Mouse (Mus musculus): ENCODE measurements around the gene En2.

The En2 gene

DNA sequence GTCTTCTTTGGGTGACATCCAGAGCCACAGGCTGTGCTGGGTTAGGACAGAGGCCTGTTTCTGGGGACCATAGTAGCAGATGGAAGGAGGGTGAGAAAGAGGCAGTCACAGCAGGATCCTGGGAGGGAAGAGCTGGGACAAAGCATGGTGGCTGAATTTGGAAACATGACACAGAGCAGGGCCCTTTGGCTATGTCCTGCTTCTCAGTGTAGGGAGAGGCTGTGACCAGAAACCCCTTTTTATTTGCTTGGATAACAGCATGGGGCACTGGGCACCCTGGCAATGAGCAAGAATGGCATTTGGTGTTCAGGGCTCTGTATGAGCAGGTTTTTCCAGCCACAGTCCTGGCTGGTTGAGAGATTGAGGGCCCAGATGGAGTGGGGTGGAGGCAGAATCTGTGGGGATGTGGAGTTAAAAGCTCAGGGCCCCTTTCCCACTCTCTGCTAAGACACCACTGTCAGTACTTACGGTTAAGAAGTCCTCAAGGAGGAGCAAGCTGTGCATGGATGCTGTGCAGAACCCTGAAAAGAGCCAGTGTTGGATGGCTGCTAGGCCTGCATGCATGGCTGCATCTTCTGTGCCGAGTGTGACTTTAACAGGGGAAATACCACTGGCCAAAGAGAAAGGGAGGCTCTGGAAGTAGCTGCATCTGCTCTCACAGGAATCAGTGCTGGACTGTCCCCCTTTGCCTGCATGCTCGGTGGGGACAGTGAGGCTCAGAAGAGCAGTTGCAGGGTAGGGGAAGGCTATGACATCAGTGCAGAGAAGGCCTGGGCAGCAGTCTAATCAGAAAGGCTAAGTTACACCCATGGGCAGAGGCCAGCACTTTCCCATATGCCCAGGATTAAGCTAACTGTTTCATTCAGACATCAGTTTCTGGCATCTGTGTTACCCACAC is 26.0 kb downstream of the En2 start:
- DNase-seq, result no peak

DNA sequence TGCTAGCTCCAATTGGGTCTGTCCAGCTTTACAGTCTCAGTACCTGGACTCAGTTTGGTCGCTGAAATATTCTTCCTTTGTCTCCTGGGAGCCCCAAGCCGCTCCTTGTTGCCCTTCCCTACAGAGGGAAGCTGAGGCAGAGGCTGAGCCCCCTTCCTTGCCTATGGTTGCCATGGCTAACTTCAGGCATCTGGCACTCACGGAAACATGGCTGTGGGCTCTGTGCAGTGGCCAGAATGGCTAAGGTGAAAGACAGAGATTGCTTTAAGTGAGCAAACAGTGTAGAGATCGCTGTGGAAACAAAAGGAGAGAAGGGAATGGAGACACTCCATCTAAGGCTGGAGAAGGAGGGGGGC is 26.6 kb downstream of the En2 start:
- DNase-seq, result no peak

DNA sequence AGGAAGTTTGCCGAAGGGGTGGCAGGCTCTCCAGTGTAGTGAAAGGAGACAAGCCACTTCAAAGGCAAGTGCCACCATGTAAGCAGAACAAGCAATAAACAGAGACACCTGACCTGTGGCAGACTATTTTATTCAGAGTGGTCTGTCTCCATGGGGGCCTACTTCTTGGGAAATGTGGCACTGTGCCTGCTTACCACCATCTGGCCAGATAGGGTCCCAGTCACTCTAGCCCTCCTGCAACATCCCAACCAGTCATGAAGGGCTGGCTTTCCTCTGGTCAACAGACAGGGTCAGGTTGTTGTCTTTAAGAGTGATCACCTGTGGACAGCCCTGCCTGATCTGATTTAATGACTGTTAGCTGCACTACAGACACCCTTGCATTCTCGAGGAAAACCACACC is 30.0 kb downstream of the En2 start:
- DNase-seq, result no peak

DNA sequence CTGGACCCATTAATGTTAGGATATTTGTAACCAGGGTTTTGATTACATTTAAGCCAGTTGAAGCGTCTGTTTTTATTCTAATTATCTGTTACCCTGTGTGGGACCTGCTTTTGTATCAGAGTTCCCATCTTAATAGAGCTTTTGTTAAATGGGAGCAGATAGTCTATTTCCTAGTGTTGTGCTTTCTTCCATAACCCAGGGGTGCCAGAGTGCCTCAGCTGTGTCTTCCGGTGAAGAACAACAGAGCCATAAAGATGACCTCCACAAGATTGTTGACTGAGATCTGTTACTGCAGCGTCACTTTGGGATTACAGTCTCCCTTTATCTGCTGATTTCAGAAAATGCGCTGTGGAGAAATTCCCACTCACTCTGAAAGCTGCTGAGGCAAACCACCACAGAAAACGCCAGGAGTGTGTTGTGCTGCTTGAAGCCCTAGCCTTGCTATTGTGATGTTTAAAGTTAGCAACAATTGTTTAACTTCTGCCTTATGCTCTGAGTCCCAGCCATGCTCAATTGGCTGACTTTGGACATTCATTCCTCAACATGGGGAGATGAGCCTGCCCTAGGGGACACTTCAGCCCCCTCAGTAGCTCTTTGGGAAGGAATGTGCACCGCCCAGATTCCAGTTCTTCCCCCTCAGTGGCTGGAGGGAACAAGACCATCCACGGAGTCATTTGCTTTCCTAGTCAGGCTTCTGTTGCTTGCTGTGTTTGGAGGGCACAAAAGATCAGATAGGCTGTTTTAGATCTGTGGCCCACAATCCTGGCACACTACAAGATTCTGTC is 33.8 kb downstream of the En2 start:
- no peak for DNase-seq

DNA sequence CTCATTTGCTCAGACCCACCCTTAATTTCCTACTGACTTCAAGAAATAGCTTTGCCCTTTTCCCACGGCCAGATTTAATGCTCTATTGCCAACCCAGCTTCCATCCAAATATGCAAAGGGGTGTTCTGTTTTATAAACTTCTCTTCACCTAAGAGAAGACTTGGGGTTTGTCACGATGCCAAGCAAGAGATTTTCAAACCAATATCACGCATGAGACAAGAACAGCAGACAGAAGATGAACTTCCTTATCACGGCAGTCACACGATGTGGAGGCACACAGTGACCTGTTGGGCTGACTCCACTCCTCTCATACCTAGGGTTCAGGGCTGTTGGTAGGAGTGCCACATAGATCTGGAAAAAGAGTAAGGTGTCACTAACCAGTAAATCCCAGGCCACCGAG is 37.6 kb downstream of the En2 start:
- DNase-seq, result no peak

DNA sequence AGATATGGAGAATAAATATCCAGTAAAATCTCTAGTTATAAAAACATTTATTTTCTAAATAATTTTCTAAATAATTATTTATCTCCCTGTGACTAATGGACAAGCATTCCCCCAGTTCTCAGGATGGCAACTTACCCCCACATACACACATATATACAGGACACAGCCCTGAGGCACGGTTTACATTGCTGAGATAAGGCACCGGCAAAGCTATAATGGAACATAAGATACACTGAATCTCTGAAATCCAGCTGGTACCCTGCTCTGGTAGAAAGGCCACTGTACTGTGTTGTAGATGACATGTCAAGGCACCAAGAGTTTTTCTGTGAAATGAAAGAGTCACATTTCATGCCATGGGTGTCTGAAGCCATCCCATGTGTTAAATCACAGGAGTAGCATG is 39.2 kb downstream of the En2 start:
- no peak for DNase-seq

DNA sequence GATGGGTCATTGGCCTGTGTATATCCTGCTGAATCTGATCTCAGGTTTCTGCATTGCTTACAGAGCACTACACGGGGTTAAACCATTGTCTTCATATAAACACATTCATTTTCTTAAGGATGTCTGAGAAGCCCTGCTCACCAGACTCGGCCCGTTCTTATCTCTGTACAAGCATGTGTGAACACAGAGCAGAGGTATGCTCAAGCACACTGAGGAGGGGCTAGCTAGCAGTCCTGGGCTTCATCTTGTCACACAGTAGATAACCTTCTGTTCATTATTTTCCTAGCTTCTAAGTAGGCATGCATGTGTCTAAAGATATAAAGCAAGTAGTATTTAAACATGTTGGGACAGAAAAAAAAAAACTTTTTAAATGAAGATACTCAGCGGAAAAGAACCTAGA is 41.0 kb downstream of the En2 start:
- no peak for DNase-seq

DNA sequence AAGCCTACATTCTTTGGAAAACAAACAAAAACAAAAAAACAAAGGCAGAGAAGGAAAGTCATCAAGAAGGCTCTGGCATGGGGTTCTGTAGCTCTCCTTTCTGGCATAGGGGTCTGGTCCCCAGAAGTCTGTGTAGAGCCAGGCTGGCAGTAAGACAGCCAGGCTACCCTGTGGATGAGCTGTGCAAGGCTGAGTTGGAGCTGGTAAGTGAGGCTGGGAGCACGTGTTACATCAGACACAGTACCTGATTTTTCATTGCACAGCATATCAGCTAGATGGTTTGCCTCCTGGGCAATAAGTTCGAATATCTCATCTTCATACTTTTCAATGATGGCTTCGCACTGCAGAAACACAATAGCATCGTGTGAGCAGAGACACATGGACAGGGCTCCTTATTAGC is 41.5 kb downstream of the En2 start:
- no peak for DNase-seq

DNA sequence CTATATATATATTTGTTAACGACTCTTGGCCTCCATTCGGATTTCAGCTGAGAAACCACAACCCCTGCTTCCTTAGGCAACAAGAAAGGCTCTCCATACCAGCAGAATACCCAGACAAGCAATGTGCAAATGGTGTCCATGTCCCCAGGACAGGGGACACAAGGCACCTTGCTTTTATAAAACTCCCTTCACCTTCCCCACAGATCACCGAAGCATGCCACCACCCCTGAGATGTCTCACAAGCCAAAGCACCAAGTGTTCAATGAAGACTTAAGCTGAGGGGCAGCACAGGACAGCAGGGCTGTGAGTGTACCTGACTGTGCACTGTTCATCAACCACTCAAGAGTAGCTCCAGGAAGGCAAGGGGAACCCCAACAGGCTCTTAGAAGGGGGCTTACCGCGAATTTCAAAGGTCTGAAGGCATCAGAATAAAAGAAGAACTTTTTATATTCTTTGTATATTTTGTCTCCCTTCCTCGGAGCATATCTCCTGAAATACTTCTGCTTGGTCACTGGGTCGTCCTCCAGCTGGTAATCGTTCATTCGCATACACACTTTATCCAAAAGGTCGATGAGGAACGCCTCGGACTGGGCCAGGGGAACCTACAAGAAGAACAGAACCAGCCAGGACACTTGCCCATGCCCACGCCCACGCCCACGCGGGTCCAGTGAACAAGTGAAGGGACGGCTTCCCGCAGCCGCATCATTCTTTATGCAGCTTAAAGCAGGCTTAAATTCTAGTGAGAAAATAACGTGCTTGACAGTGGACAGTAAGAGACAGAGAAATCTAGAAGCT is 43.4 kb downstream of the En2 start:
- no peak for DNase-seq

DNA sequence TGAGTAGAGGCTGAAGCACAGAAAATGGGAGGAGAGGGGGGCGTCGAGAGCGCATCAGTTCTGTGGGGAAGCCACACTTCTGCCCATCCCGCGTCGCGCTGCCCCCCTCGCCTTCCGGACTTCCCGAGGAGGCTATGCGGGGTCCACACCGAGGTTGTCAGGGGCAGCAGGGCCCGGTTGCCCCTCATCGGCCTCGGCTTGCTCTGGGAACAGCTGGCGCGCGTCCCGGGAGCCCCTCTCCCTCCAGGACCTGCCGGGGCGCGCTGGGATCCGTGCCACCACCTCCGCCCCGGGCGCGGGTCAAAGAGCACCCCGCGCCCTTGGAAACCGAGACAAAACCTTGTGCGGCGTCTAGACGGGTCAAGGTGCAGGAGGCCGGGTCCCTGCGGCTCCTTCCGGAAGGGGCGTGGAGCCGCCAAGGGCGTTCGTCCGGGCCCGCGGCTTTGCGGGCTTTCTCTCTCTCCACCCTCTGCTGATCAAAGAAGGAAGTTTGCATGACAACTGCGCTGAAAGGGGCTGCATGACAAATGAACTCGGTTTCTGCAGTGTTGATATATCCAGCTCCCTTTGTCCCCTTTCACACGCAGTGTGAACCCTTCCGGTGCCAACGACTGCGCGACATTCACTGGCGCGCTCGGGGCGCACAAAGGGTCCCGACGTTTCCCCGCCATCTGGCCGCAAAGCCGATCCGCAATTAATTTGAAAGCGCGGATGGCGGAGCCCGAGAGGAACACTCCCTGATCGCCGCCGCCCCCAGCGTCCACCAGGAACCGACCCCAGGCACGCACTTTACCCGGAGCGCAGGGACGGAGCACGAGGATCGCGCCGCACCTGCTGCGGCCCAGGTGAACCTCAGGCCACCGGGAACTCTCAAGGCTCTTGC is 44.3 kb downstream of the En2 start:
- no peak for DNase-seq

DNA sequence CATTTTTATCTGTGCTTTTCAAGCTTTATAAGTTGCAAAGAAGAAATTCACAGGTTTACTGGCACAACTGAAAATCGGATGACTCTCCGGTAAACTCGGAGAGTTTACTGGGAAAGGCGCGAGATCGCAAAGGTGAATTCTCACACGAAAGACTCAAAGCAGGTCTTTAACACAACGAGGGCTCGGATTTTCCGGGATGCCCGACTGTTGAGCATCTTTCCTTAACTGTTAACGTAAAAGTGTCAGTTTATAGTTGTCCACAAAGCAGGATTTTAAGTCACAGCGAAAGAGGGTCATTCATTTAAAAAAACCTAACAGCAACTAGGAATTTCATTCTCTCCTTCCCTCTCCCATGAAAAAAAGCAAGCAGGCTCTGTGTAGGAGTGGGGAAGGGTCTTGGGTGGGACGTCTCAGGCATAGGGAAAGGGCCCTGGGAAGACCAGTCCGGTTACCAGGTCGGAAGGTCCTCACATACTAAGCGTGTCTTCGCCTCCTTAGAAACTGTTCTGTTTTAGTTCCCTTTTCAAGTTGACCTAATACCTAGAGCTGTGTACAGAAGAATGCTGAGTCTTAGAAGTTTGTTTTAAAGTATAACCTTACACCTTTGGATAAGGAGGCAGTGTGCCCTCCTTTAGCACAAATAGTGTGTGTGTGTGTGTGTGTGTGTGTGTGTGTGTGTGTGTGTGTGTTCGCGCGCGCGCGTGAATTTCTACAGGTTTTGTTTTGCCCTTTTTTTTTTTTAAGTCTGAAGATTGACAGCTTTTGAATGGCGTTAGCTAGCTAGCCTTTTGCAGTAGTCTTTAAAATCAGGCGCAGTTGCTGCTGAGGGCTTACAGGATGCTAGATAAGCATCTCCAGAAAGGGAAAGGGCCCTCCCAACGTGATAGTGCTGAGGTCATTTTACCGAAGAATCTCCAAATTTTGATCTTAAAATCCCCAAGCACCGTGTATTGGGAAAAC is 45.4 kb downstream of the En2 start:
- DNase-seq, result no peak

DNA sequence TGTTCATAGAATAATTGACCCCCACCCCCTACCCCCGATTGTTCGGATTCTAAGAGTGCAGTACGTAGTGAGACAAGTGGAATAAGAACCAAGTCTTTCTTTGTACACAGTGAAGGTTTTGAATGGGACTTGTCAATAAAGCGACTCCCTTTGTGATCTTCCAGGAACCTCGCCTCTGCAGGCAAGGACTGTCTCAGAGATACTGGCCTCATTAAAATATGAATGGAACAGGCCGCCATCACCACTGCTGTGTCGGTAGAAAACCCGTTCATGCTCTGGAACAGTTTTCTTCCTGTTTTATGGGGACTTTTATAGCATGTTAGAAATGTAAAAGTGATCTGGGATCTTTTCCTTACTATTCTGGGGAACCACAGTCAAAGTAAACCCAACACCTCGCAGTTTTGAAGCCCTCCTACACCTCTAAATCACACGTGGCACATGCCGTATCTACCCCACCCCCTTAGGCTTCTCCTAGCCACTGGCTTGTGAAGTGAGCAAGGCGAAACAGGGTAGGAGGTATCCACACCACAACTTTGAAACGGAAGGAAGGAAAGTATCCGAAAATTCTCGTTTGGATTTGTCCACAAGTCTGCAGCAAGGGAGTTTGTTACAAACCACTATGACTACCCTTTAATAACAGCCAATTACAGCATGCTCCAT is 46.3 kb downstream of the En2 start:
- DNase-seq, result no peak

DNA sequence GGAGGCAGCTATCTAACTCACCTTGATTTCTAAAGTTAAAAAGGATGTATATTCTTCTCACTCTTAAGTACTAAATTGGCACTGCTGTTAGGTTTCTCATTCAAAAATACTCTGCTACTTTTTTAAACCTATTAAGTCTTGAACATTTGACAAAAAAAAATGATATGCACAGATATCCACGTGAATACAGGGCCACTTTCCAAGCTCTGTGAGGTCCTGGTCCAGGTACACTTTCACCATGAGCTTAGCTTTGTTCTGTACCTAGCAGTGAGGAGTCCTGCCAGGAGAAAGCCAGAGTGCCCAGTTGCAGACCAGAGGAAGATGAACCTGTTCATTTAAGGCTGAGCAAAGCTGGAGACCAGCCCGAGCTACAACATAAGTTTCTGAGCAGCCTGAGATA is 47.9 kb downstream of the En2 start:
- no peak for DNase-seq

DNA sequence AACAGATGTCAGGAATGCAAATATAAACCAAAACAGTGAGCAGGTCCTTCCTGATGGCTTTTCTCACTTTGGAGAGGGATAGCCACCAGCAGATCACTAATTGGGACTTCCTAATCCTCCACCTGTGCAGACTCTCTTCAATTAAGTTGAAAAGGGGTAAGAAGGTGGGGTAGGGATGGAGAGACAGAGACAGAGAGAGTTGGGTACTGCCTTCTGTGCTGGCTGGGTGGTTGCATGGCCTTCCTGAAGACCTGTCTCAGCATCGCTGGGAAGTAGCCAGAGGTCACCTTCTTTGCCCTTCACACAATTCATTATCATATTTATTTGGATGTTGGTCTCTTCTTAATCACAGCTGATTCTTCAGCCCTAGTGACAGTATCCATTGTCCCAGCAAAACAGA is 54.1 kb downstream of the En2 start:
- DNase-seq, result no peak

Data from layer of hippocampus, adult 9-11 months (tissue).